Mouse (Mus musculus): ENCODE data around the gene Slc38a6.

GRCm38 (mm10) chr12:73378026-73378425, 91.4 kb downstream of the Slc38a6 start:
- no peak for TF ChIP-seq MAX (IDR thresholded peaks at IDR 0.05; ENCODE audit: low read depth)
- TF ChIP-seq POLR2A (IDR thresholded peaks at IDR 0.05; ENCODE audit: insufficient read length, low read depth): no peak
